Comparison of ENCODE assay signal across 10 mouse cellular contexts in the genomic region with DNA sequence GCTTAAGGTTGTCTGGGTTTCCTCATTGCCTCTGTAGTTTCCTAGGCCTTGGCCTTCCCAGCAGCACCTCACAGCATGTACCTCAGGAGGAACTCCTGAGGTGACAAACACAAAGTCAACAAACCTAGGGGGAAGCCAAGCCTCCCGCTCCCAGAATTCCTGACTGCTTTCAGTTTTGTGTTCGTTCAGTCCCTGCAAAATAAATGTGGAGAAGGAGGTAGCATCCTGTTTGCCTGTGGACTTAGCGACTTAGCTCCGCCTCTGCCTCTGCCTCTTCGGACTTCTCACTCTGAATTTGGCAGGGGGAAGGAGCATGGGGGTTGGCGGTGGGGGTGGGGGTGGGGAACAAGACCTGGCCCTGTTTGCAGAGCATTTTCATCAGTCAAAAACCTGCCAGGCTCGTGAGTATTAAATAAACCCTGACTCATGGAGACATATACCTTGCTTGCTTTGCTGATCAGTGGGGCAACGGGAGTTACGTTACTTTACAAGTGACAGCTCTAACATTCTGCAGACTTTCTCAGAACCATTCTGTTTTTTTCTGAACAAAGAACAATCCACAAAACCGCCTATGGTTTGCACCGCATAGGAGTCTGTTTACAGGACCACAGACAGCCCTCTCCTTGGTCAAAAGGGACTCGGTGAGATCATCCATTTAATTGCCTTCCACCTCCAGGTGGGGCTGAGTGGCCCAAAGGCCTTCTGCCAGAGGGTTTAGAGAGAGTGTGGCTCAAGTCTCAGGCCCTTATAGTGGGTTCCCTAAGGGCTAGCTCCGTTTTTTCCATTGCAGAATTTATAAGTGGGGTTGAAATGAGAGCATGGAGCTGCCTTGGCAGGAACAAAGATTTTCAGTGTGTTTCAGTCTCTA. TPM values are rescaled to one million over a fixed set of nuclear protein-coding genes. Genes with fewer than 3 reads are reported as not detected.
DNase-seq lines count a peak whose midpoint lies in the region; ATAC-seq and TF ChIP-seq lines count a peak whose summit lies in the region.
"Had no signal": no experiment of that assay in that cellular context is flagged by ENCODE, and none has a peak within 500 bp of the region (broad histone marks: within the 10 kb centered on the region; RNA-seq: fewer than 3 reads in every experiment).

No protein-coding gene starts in this region.

- no peaks in the 10 kb centered on the region for H3K9me3 ChIP-seq in kidney, postnatal 0 days (replicated peaks; ENCODE audit: low read length)
- no peaks in the 10 kb centered on the region for H3K9me3 ChIP-seq in limb, embryonic 11.5 days (ENCODE audit: control insufficient read depth, low read length)
- H3K9me3 ChIP-seq in hindbrain, embryonic 13.5 days, result no peaks in the 10 kb centered on the region
- H3K9me3 ChIP-seq: G1E had no signal

- H3K27ac ChIP-seq in kidney, postnatal 0 days, result no peak overlapping the region
- peak overlapping the region; percentile 44; the same call in 1 of the 2 replicates for H3K27ac ChIP-seq in embryonic fibroblast, embryonic 13.5 days (ENCODE audit: insufficient read depth, low read length)
- H3K27ac ChIP-seq in limb, embryonic 11.5 days (replicated peaks; ENCODE audit: low read depth, low read length), result peak overlapping the region; percentile 83
- no peak overlapping the region for H3K27ac ChIP-seq in hindbrain, embryonic 13.5 days

- peak; percentile 8; the same call in 1 of the 2 replicates for TF ChIP-seq CTCF in kidney, postnatal 0 days (IDR thresholded peaks at IDR 0.05; ENCODE audit: low read depth)
- no peak for TF ChIP-seq CTCF in embryonic fibroblast, embryonic 13.5 days (IDR thresholded peaks at IDR 0.05; ENCODE audit: borderline replicate concordance, insufficient read depth, low read length)

- no peaks in the 10 kb centered on the region for H3K36me3 ChIP-seq in kidney, postnatal 0 days (ENCODE audit: insufficient read depth, low read length)
- H3K36me3 ChIP-seq in limb, embryonic 11.5 days (ENCODE audit: control insufficient read depth, insufficient read depth, low read length), result no peaks in the 10 kb centered on the region
- no peaks in the 10 kb centered on the region for H3K36me3 ChIP-seq in hindbrain, embryonic 13.5 days
- H3K36me3 ChIP-seq: G1E had no signal

- H3K4me1 ChIP-seq in kidney, postnatal 0 days (replicated peaks; ENCODE audit: insufficient read depth, low read length), result no peaks in the 10 kb centered on the region; the same call in 1 of the 2 replicates
- H3K4me1 ChIP-seq in embryonic fibroblast, embryonic 13.5 days (ENCODE audit: control insufficient read depth, insufficient read depth, low read length), result no peaks in the 10 kb centered on the region
- peaks cover 17% of the 10 kb centered on the region for H3K4me1 ChIP-seq in limb, embryonic 11.5 days (ENCODE audit: control insufficient read depth, insufficient read depth, low read length)
- H3K4me1 ChIP-seq in hindbrain, embryonic 13.5 days (replicated peaks), result peaks cover 32% of the 10 kb centered on the region

- no peak overlapping the region for H3K9ac ChIP-seq in kidney, postnatal 0 days (ENCODE audit: low read depth, low read length)
- H3K9ac ChIP-seq in limb, embryonic 11.5 days (ENCODE audit: low read length), result peak overlapping the region; percentile 19; the same call in 1 of the 2 replicates
- no peak overlapping the region for H3K9ac ChIP-seq in hindbrain, embryonic 13.5 days

- no peak for ATAC-seq in kidney, postnatal 0 days (replicated peaks; ENCODE audit: low FRiP score, low read depth)
- ATAC-seq in limb, embryonic 11.5 days (ENCODE audit: insufficient number of reproducible peaks, low FRiP score, low TSS enrichment, low read depth), result peak; percentile 72
- ATAC-seq in hindbrain, embryonic 13.5 days (ENCODE audit: low FRiP score), result no peak

- H3K27me3 ChIP-seq in kidney, postnatal 0 days (ENCODE audit: insufficient read depth, low read length), result 0 out of 2 replicates have a peak, but pooled peaks cover 5% of the 10 kb centered on the region
- H3K27me3 ChIP-seq in limb, embryonic 11.5 days (ENCODE audit: control insufficient read depth, insufficient read depth, low read length), result no peaks in the 10 kb centered on the region
- H3K27me3 ChIP-seq in hindbrain, embryonic 13.5 days, result peaks cover 74% of the 10 kb centered on the region

- peak; percentile 51 for DNase-seq in kidney, postnatal 0 days (ENCODE audit: low spot score)
- DNase-seq in kidney, adult 8-10 months, result no peak
- peak; percentile 47 for DNase-seq in limb, embryonic 11.5 days (ENCODE audit: low spot score)
- DNase-seq in lung, postnatal 4 days, result peak; percentile 14 to 37
- DNase-seq in right cerebral cortex, postnatal 4 days, result no peak
- DNase-seq in frontal cortex, postnatal 10 days (ENCODE audit: low spot score in 2 of 2), result no peak
- DNase-seq: thymus, postnatal 14 days had no signal

- no peak overlapping the region for H3K4me3 ChIP-seq in kidney, postnatal 0 days (replicated peaks; ENCODE audit: low read depth, low read length)
- no peak overlapping the region for H3K4me3 ChIP-seq in embryonic fibroblast, embryonic 13.5 days (ENCODE audit: insufficient read depth, low read length)
- H3K4me3 ChIP-seq in limb, embryonic 11.5 days (ENCODE audit: low read depth, low read length), result no peak overlapping the region
- no peak overlapping the region for H3K4me3 ChIP-seq in hindbrain, embryonic 13.5 days

- TF ChIP-seq POLR2A in embryonic fibroblast, embryonic 13.5 days (IDR thresholded peaks at IDR 0.05; ENCODE audit: low read depth, low read length), result no peak

- H3K4me2 ChIP-seq in kidney, postnatal 0 days (ENCODE audit: low read length), result peak overlapping the region; percentile 36
- H3K4me2 ChIP-seq in limb, embryonic 11.5 days (ENCODE audit: low read depth, severe bottlenecking), result peak overlapping the region; percentile 12; the same call in 1 of the 2 replicates
- no peak overlapping the region for H3K4me2 ChIP-seq in hindbrain, embryonic 13.5 days

- WGBS in kidney, postnatal 0 days, result 12% methylated on average over 13 of the region's 13 CpGs
- 12% methylated on average over 13 of the region's 13 CpGs for WGBS in limb, embryonic 11.5 days
- WGBS in hindbrain, embryonic 13.5 days, result 25% methylated on average over 13 of the region's 13 CpGs

RNA-seq across cellular contexts. Expression of gene Cdon, which starts 15.7 kb away (rescaled TPM):
- 1.9 and 2.2 TPM in 2 replicates for polyA plus RNA-seq in kidney, postnatal 0 days (2015; fragmentation: Nextera tagmentation; extraction: Ambion mirVana)
- polyA plus RNA-seq in embryonic fibroblast, embryonic 13.5 days (2011; ENCODE audit: insufficient read length, low read depth, missing spikeins), result 28.4 and 79.8 TPM in 2 replicates
- 10.9 and 11.8 TPM in 2 replicates for polyA plus RNA-seq in limb, embryonic 11.5 days (2014; fragmentation: Nextera tagmentation; extraction: Ambion mirVana)
- 5.0 and 7.9 TPM in 2 replicates for polyA plus RNA-seq in hindbrain, embryonic 13.5 days (2015; fragmentation: Nextera tagmentation; extraction: Ambion mirVana)

Comparison
In these comparisons a context has a peak if more than half of its experiments do, and no peak if none do; other contexts are left out.
1. DNase-seq: peak in kidney, postnatal 0 days (single experiment), limb, embryonic 11.5 days (single experiment) and lung, postnatal 4 days (2 of 2); none in kidney, adult 8-10 months (0 of 2), right cerebral cortex, postnatal 4 days (single experiment) and frontal cortex, postnatal 10 days (0 of 2).
2. H3K27ac ChIP-seq: peak in embryonic fibroblast, embryonic 13.5 days (single experiment) and limb, embryonic 11.5 days (single experiment); none in kidney, postnatal 0 days (single experiment) and hindbrain, embryonic 13.5 days (single experiment).